Mouse (Mus musculus): ENCODE measurements around the gene Elk3.

DNA sequence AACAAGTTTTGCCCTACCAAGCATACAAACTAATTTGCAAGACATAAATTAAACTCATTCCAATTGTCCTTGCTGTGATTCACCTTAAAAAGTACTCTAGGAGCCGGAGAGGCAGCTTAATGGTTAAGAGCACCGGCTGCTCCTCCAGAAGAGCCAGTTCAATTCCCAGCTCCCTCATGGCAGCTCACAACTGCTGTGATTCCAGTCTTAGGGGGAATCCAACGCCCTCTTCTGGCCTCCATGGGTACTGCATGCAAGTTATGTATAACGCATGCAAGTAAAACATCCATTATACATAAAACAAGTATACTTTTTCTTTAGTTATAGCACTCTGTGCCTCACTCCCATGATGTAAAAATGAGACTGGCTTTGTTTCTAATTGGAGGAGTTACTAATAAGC lies 27.7 kb downstream of the Elk3 start:
- TF ChIP-seq CTCF (IDR thresholded peaks at IDR 0.05; ENCODE audit: borderline replicate concordance, insufficient read depth, low read length) = no peak
- TF ChIP-seq POLR2A (IDR thresholded peaks at IDR 0.05; ENCODE audit: low read depth, low read length) = no peak
